In genomic region chr9:106821050-106821617, GRCm38 (mm10) we compare ENCODE assay signal across 8 mouse cellular contexts. TPM values are rescaled to one million over a fixed set of nuclear protein-coding genes. Genes with fewer than 3 reads are reported as not detected.
DNase-seq lines count a peak whose midpoint lies in the region; ATAC-seq and TF ChIP-seq lines count a peak whose summit lies in the region.

No protein-coding gene starts in this region.

- H3K9me3 ChIP-seq in hindbrain, embryonic 14.5 days (ENCODE audit: control insufficient read depth, low read length): no peaks in the 10 kb centered on the region

- TF ChIP-seq CTCF in cerebellum, adult 2 months (IDR thresholded peaks at IDR 0.05; ENCODE audit: borderline replicate concordance, insufficient read depth, low read depth, low read length): no peak

- H3K79me2 ChIP-seq in macrophage (ENCODE audit: inconsistent target): peaks cover 6% of the 10 kb centered on the region; the same call in 1 of the 2 replicates

- no peak; the same call in 1 of the 2 replicates for TF ChIP-seq POLR2A in cerebellum, adult 2 months (IDR thresholded peaks at IDR 0.05; ENCODE audit: borderline replicate concordance, insufficient read depth, low read length)

- H3K36me3 ChIP-seq in hindbrain, embryonic 14.5 days (replicated peaks; ENCODE audit: control insufficient read depth, insufficient read depth): no peaks in the 10 kb centered on the region
- H3K36me3 ChIP-seq in macrophage (ENCODE audit: inconsistent target): no peaks in the 10 kb centered on the region

- peak; percentile 14 to 19 for DNase-seq in cerebellum, adult 2 months
- no peak for DNase-seq in cerebellum, postnatal 4 days (ENCODE audit: low spot score in 2 of 2)
- DNase-seq in thymus, postnatal 0 days (ENCODE audit: low spot score): peak; percentile 2
- no peak for DNase-seq in thymus, postnatal 10 days (ENCODE audit: low spot score in 2 of 2)
- peak; percentile 24 for DNase-seq in hindbrain, embryonic 14.5 days (ENCODE audit: low spot score)
- no peak for DNase-seq in ovary, postnatal 36 days (ENCODE audit: low spot score)
- no peak for DNase-seq in gastrocnemius, postnatal 4 days (ENCODE audit: low spot score in 2 of 2)

- 35% methylated on average over 15 of the region's 15 CpGs for WGBS in cerebellum, adult 2 months
- 52% methylated on average over 15 of the region's 15 CpGs for WGBS in hindbrain, embryonic 14.5 days
- WGBS in macrophage (ENCODE audit: missing documents): 20% methylated on average over 15 of the region's 15 CpGs

- no peak overlapping the region for H3K27ac ChIP-seq in cerebellum, adult 2 months (ENCODE audit: insufficient read depth, low read length)
- H3K27ac ChIP-seq in hindbrain, embryonic 14.5 days: peak overlapping the region; percentile 34
- H3K27ac ChIP-seq in macrophage: peak overlapping the region; percentile 31; the same call in 1 of the 2 replicates

- H3K4me2 ChIP-seq in hindbrain, embryonic 14.5 days (replicated peaks): peak overlapping the region; percentile 52

- no peak for ATAC-seq in hindbrain, embryonic 14.5 days (ENCODE audit: low FRiP score)

- H3K4me3 ChIP-seq in cerebellum, adult 2 months (replicated peaks; ENCODE audit: insufficient read depth, low read depth, low read length): peak overlapping the region; percentile 62
- peak overlapping the region; percentile 78 for H3K4me3 ChIP-seq in hindbrain, embryonic 14.5 days (replicated peaks; ENCODE audit: low read length)
- peak overlapping the region; percentile 54 for H3K4me3 ChIP-seq in macrophage (ENCODE audit: inconsistent target)

- no peaks in the 10 kb centered on the region for H3K27me3 ChIP-seq in cerebellum, adult 2 months (ENCODE audit: control insufficient read depth, insufficient read depth, low read length)
- no peaks in the 10 kb centered on the region for H3K27me3 ChIP-seq in hindbrain, embryonic 14.5 days (ENCODE audit: control insufficient read depth, insufficient read depth, low read length)

- peak overlapping the region; percentile 45 for H3K9ac ChIP-seq in hindbrain, embryonic 14.5 days

- H3K4me1 ChIP-seq in cerebellum, adult 2 months (ENCODE audit: control insufficient read depth, insufficient read depth, low read length): peaks cover 2% of the 10 kb centered on the region; the same call in 1 of the 2 replicates
- H3K4me1 ChIP-seq in hindbrain, embryonic 14.5 days (replicated peaks; ENCODE audit: control insufficient read depth, insufficient read depth, low read length): peaks cover 7% of the 10 kb centered on the region; the same call in 1 of the 2 replicates

RNA-seq across cellular contexts. Expression of gene Dcaf1, which starts 0.5 kb away (rescaled TPM):
- polyA plus RNA-seq in cerebellum, adult 2 months (2012; rRNA removed): 23.4 and 26.2 TPM in 2 replicates
- 8.6 and 11.6 TPM in 2 replicates for polyA plus RNA-seq in thymus, postnatal 0 days (2015; fragmentation: Nextera tagmentation; extraction: Ambion mirVana)
- 18.1 and 18.8 TPM in 2 replicates for polyA plus RNA-seq in hindbrain, embryonic 14.5 days (2014; fragmentation: Nextera tagmentation; extraction: Ambion mirVana)
- 10 to 100 TPM; 10.9 to 34.7 (median 20.3) TPM for total RNA-seq in macrophage (2018; cell fraction: chromatin; rRNA removed)
- total RNA-seq in macrophage (2018; cell fraction: cytosol; rRNA removed): 10 to 100 TPM in 9 of 26 experiments, 1 to 10 TPM in 17; 4.8 to 12.2 (median 9.2) TPM
- total RNA-seq in macrophage (2018; cell fraction: nucleus; rRNA removed): 10 to 100 TPM in 21 of 26 experiments, 1 to 10 TPM in 5; 8.3 to 36.5 (median 16.5) TPM
- 5.4 to 7.9 TPM (median 7.7 TPM) in 3 replicates for polyA plus RNA-seq in macrophage (2018)
- 10 to 100 TPM; 16.9 to 22.7 TPM for total RNA-seq in gastrocnemius, postnatal 4 days (2021)

RNA-seq across cellular contexts. Expression of gene Rad54l2, which starts 32.1 kb away (rescaled TPM):
- polyA plus RNA-seq in cerebellum, adult 2 months (2012; rRNA removed): 10.7 and 12.3 TPM in 2 replicates
- 3.3 and 5.7 TPM in 2 replicates for polyA plus RNA-seq in thymus, postnatal 0 days (2015; fragmentation: Nextera tagmentation; extraction: Ambion mirVana)
- 4.3 and 4.7 TPM in 2 replicates for polyA plus RNA-seq in hindbrain, embryonic 14.5 days (2014; fragmentation: Nextera tagmentation; extraction: Ambion mirVana)
- total RNA-seq in macrophage (2018; cell fraction: chromatin; rRNA removed): 10 to 100 TPM; 24.0 to 58.3 (median 38.7) TPM
- 10 to 100 TPM in 22 of 26 experiments, 1 to 10 TPM in 4; 9.6 to 13.6 (median 12.4) TPM for total RNA-seq in macrophage (2018; cell fraction: cytosol; rRNA removed)
- 10 to 100 TPM; 15.1 to 33.3 (median 23.9) TPM for total RNA-seq in macrophage (2018; cell fraction: nucleus; rRNA removed)
- 6.4 to 8.3 TPM (median 7.9 TPM) in 3 replicates for polyA plus RNA-seq in macrophage (2018)
- 10 to 100 TPM; 13.6 to 15.0 TPM for total RNA-seq in gastrocnemius, postnatal 4 days (2021)

Comparison
In these comparisons a context has a peak if more than half of its experiments do, and no peak if none do; other contexts are left out.
1. DNase-seq: peak in cerebellum, adult 2 months (2 of 2), thymus, postnatal 0 days (single experiment) and hindbrain, embryonic 14.5 days (single experiment); none in cerebellum, postnatal 4 days (0 of 2), thymus, postnatal 10 days (0 of 2), ovary, postnatal 36 days (single experiment) and gastrocnemius, postnatal 4 days (0 of 2).
2. Peak in every context shown above with its lines, with median percentiles within 50 percentile points of each other: H3K4me3 ChIP-seq.